Mouse (Mus musculus) CH12.LX (cell line): ENCODE results near the gene Cd300a. TPM values are rescaled to one million over a fixed set of nuclear protein-coding genes. Genes with fewer than 3 reads are reported as not detected.

Source experiments
- DNase-seq: peaks from one replicate; pipeline ENCODE4 v3.0.0-alpha.2; 2013; ENCODE audit errors: extremely low read depth
- H3K27ac ChIP-seq: 2 replicates; pipeline ENCODE4 v1.5.1; 2012; ENCODE audit warnings: low read depth, mild to moderate bottlenecking, control low read depth, moderate library complexity; ENCODE audit not compliant: insufficient read depth
- H3K27me3 ChIP-seq: replicated peaks from 2 replicates; pipeline ENCODE3; 2012; ENCODE audit warnings: inconsistent platforms
- H3K36me3 ChIP-seq, 2 experiments: replicated peaks in 1 of 2; 2 replicates each; pipeline versions ENCODE3 to v1.6.1; 2012; ENCODE audit warnings: inconsistent platforms in 1 of 2, low read length in 1 of 2, mild to moderate bottlenecking in 1 of 2, mixed read lengths in 1 of 2, moderate library complexity in 1 of 2; ENCODE audit not compliant: control insufficient read depth in 1 of 2, insufficient read depth in 1 of 2
- H3K4me1 ChIP-seq, 2 experiments: 2 replicates each; pipeline ENCODE4 v1.6.1; 2012; ENCODE audit warnings: inconsistent platforms in 1 of 2, moderate library complexity in 1 of 2; ENCODE audit not compliant: insufficient read depth in 2 of 2, control insufficient read depth in 1 of 2
- H3K4me2 ChIP-seq: 2 replicates; pipeline ENCODE4 v1.6.1; 2012; ENCODE audit warnings: low read depth, mild to moderate bottlenecking, control low read depth; ENCODE audit not compliant: poor library complexity, insufficient read depth, severe bottlenecking
- H3K4me3 ChIP-seq, 3 experiments: fragments of 150-350 bp in 1 of 3; sonication (generic) in 1 of 3; replicated peaks in 1 of 3; 2 replicates each; pipeline versions ENCODE3 to v1.5.1; 2011 to 2012; ENCODE audit warnings: low read depth in 2 of 3, low read length in 2 of 3, mild to moderate bottlenecking in 2 of 3, moderate library complexity in 2 of 3, control low read depth in 1 of 3, improper control_type of control experiment in 1 of 3, inconsistent platforms in 1 of 3, mixed read lengths in 1 of 3; ENCODE audit not compliant: poor library complexity in 1 of 3
- H3K79me2 ChIP-seq: replicated peaks from 2 replicates; pipeline ENCODE4 v1.6.1; 2012; ENCODE audit warnings: mild to moderate bottlenecking, moderate library complexity; ENCODE audit not compliant: control insufficient read depth, poor library complexity, insufficient read depth, severe bottlenecking; ENCODE audit errors: extremely low read depth
- H3K9ac ChIP-seq: 2 replicates; pipeline ENCODE4 v1.6.1; 2012; ENCODE audit warnings: low read depth, mild to moderate bottlenecking, control low read depth, moderate library complexity; ENCODE audit not compliant: insufficient read depth
- H3K9me3 ChIP-seq: replicated peaks from 2 replicates; pipeline ENCODE3; 2012; ENCODE audit warnings: low read length, inconsistent platforms, mixed read lengths
- BHLHE40 ChIP-seq: IDR thresholded peaks from 2 replicates; pipeline ENCODE4 v1.6.1; 2011; ENCODE audit warnings: mild to moderate bottlenecking, low read depth, low read length, improper control_type of control experiment
- ELF1 ChIP-seq: IDR thresholded peaks from 2 replicates; pipeline ENCODE4 v1.6.1; 2014; ENCODE audit warnings: low read depth, mild to moderate bottlenecking, inconsistent platforms, low read length, improper control_type of control experiment
- EP300 ChIP-seq: IDR thresholded peaks from 2 replicates; pipeline ENCODE4 v1.6.1; 2011; ENCODE audit warnings: low read length, improper control_type of control experiment
- ETS1 ChIP-seq: conservative IDR thresholded peaks from 2 replicates; pipeline ENCODE4 v1.6.1; 2012; ENCODE audit warnings: low read depth, mild to moderate bottlenecking, inconsistent platforms, low read length, improper control_type of control experiment, moderate library complexity
- HCFC1 ChIP-seq: IDR thresholded peaks from 2 replicates; pipeline ENCODE4 v1.6.1; 2012; ENCODE audit warnings: low read depth, mild to moderate bottlenecking, inconsistent platforms, low read length, improper control_type of control experiment
- IRF4 ChIP-seq: IDR thresholded peaks from 2 replicates; pipeline ENCODE4 v1.6.1; 2014; ENCODE audit warnings: low read depth, mild to moderate bottlenecking, inconsistent platforms, low read length, improper control_type of control experiment
- JUN ChIP-seq: IDR thresholded peaks from 2 replicates; pipeline ENCODE4 v1.6.1; 2011; ENCODE audit warnings: low read depth, mild to moderate bottlenecking, low read length, improper control_type of control experiment, moderate library complexity; ENCODE audit not compliant: insufficient read depth
- JUND ChIP-seq: conservative IDR thresholded peaks from 2 replicates; pipeline ENCODE4 v1.6.1; 2011; ENCODE audit warnings: low read depth, low read length, improper control_type of control experiment
- KAT2A ChIP-seq: IDR thresholded peaks from 2 replicates; pipeline ENCODE4 v1.6.1; 2012; ENCODE audit warnings: low read length, improper control_type of control experiment, inconsistent platforms; ENCODE audit not compliant: insufficient replicate concordance
- MAX ChIP-seq: IDR thresholded peaks from 2 replicates; pipeline ENCODE4 v1.6.1; 2011; ENCODE audit warnings: low read length, improper control_type of control experiment
- MAZ ChIP-seq: IDR thresholded peaks from 2 replicates; pipeline ENCODE4 v1.6.1; 2012; ENCODE audit warnings: low read depth, mild to moderate bottlenecking, inconsistent platforms, low read length, improper control_type of control experiment, moderate library complexity
- MEF2A ChIP-seq: IDR thresholded peaks from 2 replicates; pipeline ENCODE4 v1.6.1; 2014; ENCODE audit warnings: low read depth, mild to moderate bottlenecking, inconsistent platforms, low read length, improper control_type of control experiment, borderline replicate concordance
- MXI1 ChIP-seq: IDR thresholded peaks from 2 replicates; pipeline ENCODE4 v1.6.1; 2011; ENCODE audit warnings: mild to moderate bottlenecking, low read depth, low read length, improper control_type of control experiment
- MYC ChIP-seq: IDR thresholded peaks from 2 replicates; pipeline ENCODE4 v1.6.1; 2011; ENCODE audit warnings: low read depth, mild to moderate bottlenecking, improper control_type of control experiment, low read length
- NELFE ChIP-seq: IDR thresholded peaks from 2 replicates; pipeline ENCODE4 v1.6.1; 2011; ENCODE audit warnings: low read depth, low read length, improper control_type of control experiment
- PAX5 ChIP-seq: IDR thresholded peaks from 2 replicates; pipeline ENCODE4 v1.6.1; 2012; ENCODE audit warnings: low read length, inconsistent platforms, mixed read lengths
- POLR2A ChIP-seq: IDR thresholded peaks from 2 replicates; pipeline ENCODE4 v1.6.1; 2011; ENCODE audit warnings: low read depth, mild to moderate bottlenecking, improper control_type of control experiment, low read length
- POLR2AphosphoS2 ChIP-seq: IDR thresholded peaks from 2 replicates; pipeline ENCODE4 v1.6.1; 2011; ENCODE audit warnings: low read depth, low read length, improper control_type of control experiment
- RAD21 ChIP-seq: IDR thresholded peaks from 2 replicates; pipeline ENCODE4 v1.6.1; 2011; ENCODE audit warnings: low read depth, mild to moderate bottlenecking, low read length, improper control_type of control experiment, moderate library complexity
- RCOR1 ChIP-seq: conservative IDR thresholded peaks from 2 replicates; pipeline ENCODE4 v1.6.1; 2012; ENCODE audit warnings: low read depth, mild to moderate bottlenecking, inconsistent platforms, low read length, improper control_type of control experiment
- SIN3A ChIP-seq: IDR thresholded peaks from 2 replicates; pipeline ENCODE4 v1.6.1; 2012; ENCODE audit warnings: low read length, improper control_type of control experiment, inconsistent platforms
- TBP ChIP-seq: conservative IDR thresholded peaks from 2 replicates; pipeline ENCODE4 v1.6.1; 2011; ENCODE audit warnings: low read depth, low read length, improper control_type of control experiment
- TCF12 ChIP-seq: IDR thresholded peaks from 2 replicates; pipeline ENCODE4 v1.6.1; 2014; ENCODE audit warnings: low read depth, mild to moderate bottlenecking, inconsistent platforms, low read length, improper control_type of control experiment
- UBTF ChIP-seq: IDR thresholded peaks from 2 replicates; pipeline ENCODE4 v1.6.1; 2012; ENCODE audit warnings: low read depth, mild to moderate bottlenecking, inconsistent platforms, low read length, improper control_type of control experiment, moderate library complexity
- USF1 ChIP-seq: IDR thresholded peaks from 2 replicates; pipeline ENCODE4 v1.6.1; 2014; ENCODE audit warnings: low read depth, mild to moderate bottlenecking, inconsistent platforms, low read length, improper control_type of control experiment
- ZC3H11A ChIP-seq: IDR thresholded peaks from 2 replicates; pipeline ENCODE4 v1.6.1; 2012; ENCODE audit warnings: low read depth, mild to moderate bottlenecking, inconsistent platforms, low read length, improper control_type of control experiment
- ZKSCAN1 ChIP-seq: IDR thresholded peaks from 2 replicates; pipeline ENCODE4 v1.6.1; 2012; ENCODE audit warnings: low read depth, inconsistent platforms, low read length, improper control_type of control experiment, borderline replicate concordance
- ZNF384 ChIP-seq: IDR thresholded peaks from 2 replicates; pipeline ENCODE4 v1.6.1; 2012; ENCODE audit warnings: low read depth, low read length, improper control_type of control experiment, inconsistent platforms
- dilution Hi-C: fragments of 300-500 bp; cut with MboI; formaldehyde crosslinking; loops from 2 replicates; pipeline ENCODE4 v1.14.3; 2020; ENCODE audit warnings: low sequenced_read_pairs; ENCODE audit not compliant: extremely low pct_unique_long_range_greater_than_20kb, extremely low pct_ligation_motif_present
- in situ Hi-C: fragments of 300-500 bp; cut with MboI; formaldehyde crosslinking; loops from 3 replicates; pipeline ENCODE4 v1.14.3; 2019; ENCODE audit warnings: low sequenced_read_pairs, low pct_ligation_motif_present, low pct_unique_long_range_greater_than_20kb, mixed read lengths
- polyA plus RNA-seq: library from polyadenylated mRNA; unstranded; fragments of >175 nt; gene quantifications from 2 replicates; pipeline ENCODE4 v1.2.1, GENCODE M21; 2012; ENCODE audit warnings: low read depth; ENCODE audit not compliant: insufficient read length
- total RNA-seq, 2 experiments: library from RNA; depleted of rRNA; stranded (reverse); fragments of 300-350 nt in 1 of 2; fragments of >200 nt in 1 of 2; gene quantifications; 2 replicates each; pipeline ENCODE4 v1.2.3; 2012 to 2014

Cd300a gene
- total and polyA plus RNA-seq, 3 experiments: 0.13 to 1.0 (median 0.32) TPM

DNA sequence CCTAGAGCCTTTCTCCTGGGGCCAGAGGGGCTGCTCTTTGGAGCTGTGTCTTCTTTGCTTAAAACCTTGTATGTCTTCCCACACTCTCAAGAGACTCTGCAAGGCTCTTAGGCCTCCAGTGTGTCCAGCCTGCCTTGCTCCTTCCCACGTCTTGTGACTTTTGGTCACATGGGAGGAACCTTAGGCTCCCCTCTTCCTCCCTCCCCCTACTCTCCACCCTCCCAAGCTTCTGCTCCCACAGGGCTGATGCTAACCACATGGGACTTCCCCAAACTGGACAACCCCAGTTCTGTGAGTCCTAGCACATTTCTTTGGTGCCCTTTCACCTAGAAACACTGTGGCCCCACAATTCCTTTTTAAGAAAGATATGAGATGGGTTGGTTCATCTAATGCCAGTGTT lies 8.2 kb downstream of the Cd300a start:
- Histone ChIP-seq H3K36me3 (peaks cover 0 to 3% of the 10 kb centered on the region in 2 experiments), H3K9me3 (peaks cover 5% of the 10 kb centered on the region), H3K4me2 (no peak overlapping the region), H3K27ac (no peak overlapping the region), H3K9ac (no peak overlapping the region), H3K27me3 (no peaks in the 10 kb centered on the region), H3K4me3 (no peak overlapping the region), H3K4me1 (peaks cover 11 to 22% of the 10 kb centered on the region in 2 experiments), H3K79me2 (no peaks in the 10 kb centered on the region)
- peak; percentile 66 for DNase-seq
- TF ChIP-seq KAT2A (no peak), MAZ (peak; percentile 74; the same call in 1 of the 2 replicates), ZNF384 (no peak), USF1 (peak; percentile 55; the same call in 1 of the 2 replicates), ELF1 (0 out of 2 replicates have a peak, but pooled peaks have one; percentile 11), BHLHE40 (peak; percentile 74), POLR2A (no peak), JUN (no peak), RAD21 (no peak), JUND (no peak), ETS1 (peak; percentile 56), TCF12 (no peak), RCOR1 (no peak), NELFE (no peak), HCFC1 (no peak), ZC3H11A (no peak), MEF2A (0 out of 2 replicates have a peak, but pooled peaks have one; percentile 18), IRF4 (0 out of 2 replicates have a peak, but pooled peaks have one; percentile 13), TBP (no peak), EP300 (no peak)
- dilution Hi-C loops: no loop called here
- in situ Hi-C loops: no loop called here

DNA sequence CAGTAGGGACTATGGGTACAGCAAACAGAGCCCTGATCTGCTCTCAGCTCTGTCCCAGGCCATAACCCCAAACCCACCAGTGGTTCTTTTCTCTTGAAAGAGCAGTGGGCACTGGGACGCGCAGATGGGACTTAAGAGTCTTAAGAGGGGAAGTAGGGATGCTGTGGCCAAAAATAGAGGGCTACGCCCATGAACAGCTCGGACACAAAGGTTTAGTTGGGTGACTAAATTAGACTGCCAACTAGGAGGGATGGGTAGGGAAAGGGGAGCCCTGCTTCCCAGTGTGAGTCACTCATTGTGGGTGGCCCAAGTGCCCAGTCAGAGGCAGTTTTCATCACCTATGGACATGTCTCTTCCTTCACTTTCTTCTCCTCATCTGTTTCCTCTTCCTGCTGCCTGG lies 13.4 kb downstream of the Cd300a start:
- H3K9me3 ChIP-seq: no peaks in the 10 kb centered on the region
- H3K4me1 ChIP-seq: peaks cover 4 to 14% of the 10 kb centered on the region in 2 experiments
- H3K79me2 ChIP-seq: no peaks in the 10 kb centered on the region
- dilution Hi-C loops: no loop called here
- H3K36me3 ChIP-seq: no peaks in the 10 kb centered on the region
- no peak overlapping the region for H3K9ac ChIP-seq
- no peak overlapping the region for H3K27ac ChIP-seq
- no peak for DNase-seq
- in situ Hi-C loops: no loop called here
- no peak for TF ChIP-seq ELF1
- TF ChIP-seq MYC: no peak
- TF ChIP-seq PAX5: no peak
- no peak for TF ChIP-seq SIN3A
- no peak for TF ChIP-seq MAZ
- no peak for TF ChIP-seq ZNF384
- TF ChIP-seq ZKSCAN1: no peak
- no peak for TF ChIP-seq TBP
- TF ChIP-seq BHLHE40: no peak
- TF ChIP-seq POLR2AphosphoS2: no peak
- TF ChIP-seq HCFC1: no peak
- no peak for TF ChIP-seq ZC3H11A
- no peak for TF ChIP-seq UBTF
- no peak for TF ChIP-seq ETS1
- TF ChIP-seq MXI1: no peak
- TF ChIP-seq USF1: no peak
- TF ChIP-seq JUND: no peak
- TF ChIP-seq RCOR1: no peak
- no peak for TF ChIP-seq MAX
- no peak overlapping the region for H3K4me3 ChIP-seq
- no peak overlapping the region for H3K4me2 ChIP-seq
- H3K27me3 ChIP-seq: peaks cover 2% of the 10 kb centered on the region
